Mouse (Mus musculus): ENCODE results near the gene Pttg1ip.

Pttg1ip gene

DNA sequence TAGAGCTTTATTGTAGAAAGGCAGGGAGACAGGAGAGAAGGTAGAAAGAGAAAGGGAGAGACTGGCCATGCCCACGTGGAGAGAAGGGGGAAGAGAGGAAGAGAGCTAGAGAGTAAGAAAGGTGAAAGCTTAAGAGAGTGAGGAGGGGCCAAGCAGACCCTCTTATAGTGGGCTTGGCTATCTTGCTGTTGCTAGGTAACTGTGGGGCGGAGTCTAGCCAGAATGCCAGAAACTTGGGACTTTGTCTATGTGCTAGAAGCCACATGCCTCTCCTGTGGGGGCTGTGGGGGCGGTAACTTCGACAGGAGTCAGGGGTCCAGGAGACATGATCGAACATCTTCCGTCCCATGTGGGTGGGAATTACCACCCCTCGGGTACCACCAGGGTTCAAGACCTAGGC, 12.0 kb upstream of the Pttg1ip start:
- no peak for DNase-seq (ENCODE audit: low spot score in 2 of 2)

DNA sequence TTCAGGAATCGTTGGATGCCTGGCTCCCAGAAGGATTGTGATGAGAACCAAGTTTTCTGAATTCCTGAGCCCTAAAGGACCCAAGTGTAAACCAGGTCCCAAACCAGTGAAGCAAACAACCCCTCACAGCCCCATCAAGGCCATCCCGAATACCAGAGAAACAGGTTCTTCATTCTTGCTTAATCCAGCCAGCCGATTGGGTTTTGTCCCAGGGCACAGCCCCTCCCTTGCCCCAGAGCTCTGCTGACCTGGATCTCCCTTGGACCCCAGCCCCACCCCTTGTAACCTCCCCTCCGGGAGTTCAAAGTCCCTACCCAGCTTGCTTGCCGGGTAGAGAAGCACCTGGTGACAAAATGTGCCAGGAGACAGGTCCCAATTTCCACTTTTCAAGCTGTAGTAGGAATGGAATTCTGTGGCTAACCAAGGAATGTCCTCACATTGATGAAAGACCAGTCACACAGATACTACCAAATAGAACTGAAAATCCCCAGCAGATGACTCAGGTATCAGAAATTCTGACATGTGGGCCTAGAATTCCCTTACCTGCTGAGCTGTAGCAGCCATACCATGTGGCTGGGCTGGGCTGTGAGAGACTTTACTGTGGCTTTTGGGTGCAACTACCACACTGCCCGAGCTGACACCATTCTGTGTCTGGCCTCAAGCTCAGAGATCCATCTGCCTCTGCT, 11.4 kb upstream of the Pttg1ip start:
- no peak for DNase-seq (ENCODE audit: low spot score in 2 of 2)

DNA sequence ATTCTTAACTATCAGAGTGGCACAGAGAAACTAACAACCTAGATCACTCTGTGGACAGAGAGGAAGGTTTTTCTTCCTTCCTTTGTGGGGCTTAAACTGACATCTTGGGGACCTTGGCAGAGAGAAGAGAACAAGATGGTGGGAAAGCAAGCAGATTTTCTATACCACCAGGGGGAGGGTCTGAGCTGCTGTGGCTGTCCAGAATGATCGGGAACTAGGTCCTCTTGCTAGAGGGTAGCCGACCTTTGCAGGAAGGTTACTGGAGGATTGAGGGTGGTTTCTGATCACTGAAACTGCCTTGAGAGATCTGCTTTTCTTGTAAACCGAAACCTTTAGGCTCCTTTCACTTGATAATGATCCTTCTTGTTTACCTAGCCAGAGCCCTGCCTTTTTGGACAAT, 9.3 kb upstream of the Pttg1ip start:
- DNase-seq (ENCODE audit: low spot score in 2 of 2) = no peak

- no peak for DNase-seq (ENCODE audit: low spot score in 2 of 2)
Observed at GRCm38 (mm10) chr10:77573162-77573561, 8.4 kb upstream of the Pttg1ip start.

DNA sequence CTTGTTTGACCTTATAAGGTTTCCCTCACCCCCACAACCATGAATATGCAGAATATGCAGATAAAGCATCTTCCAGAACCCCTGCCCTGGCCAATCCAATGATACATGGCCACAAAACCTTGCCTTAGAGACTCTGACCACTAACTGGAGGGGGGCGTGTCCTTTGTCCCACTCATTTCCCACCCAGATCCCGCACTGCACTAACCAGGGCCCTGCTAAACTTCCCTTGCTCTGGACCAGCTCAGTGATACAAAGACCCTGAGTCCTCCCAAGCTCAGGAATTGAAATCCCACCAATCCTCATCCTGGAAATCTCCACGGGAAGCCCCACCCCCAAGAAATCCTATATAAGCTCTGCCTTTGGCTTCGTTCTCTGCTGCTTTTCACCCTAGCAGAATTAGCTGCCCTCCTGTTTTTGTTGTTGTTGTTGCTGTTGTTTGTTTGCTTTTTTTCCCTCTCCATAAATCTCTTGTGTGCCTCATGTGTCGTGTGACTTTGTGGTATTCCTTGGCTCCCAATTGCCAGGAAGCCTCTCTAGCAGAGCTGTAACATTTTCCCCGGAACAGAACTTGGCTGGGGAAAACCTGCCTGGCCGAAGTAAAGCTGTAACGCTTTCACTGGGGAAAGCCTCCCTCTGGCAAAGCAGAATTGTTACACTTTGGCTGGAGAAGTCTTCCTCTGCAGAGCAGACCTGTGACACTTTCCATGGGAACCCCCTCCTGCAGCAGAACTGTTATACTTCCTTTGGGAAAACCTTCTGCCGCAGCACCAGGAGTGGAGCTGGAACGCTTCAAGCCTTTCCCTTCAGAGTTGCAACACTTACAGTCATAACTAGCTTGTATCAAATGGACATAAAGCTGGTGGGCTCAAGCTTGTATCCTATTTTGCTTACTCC, 1.2 kb upstream of the Pttg1ip start:
- DNase-seq (ENCODE audit: low spot score in 2 of 2) = no peak

DNA sequence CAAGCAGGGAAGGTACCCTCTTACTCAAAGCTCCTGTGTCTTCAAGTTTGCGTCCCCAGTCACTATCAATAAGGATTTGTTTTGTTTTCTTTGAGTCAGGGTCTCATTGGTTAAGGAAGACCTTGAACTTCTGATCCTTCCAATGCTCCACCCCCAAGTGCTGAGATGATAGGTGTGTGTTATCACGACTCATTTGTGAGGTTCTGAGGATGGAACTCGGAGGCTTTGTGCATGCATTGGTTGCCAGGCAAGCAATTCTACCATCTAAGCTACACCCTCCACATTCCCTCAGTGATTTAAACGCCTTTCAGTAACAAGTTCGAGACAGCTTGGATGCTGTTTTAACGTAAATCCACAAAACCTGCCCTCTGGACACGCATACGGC, 505 bp upstream of the Pttg1ip start:
- DNase-seq (ENCODE audit: low spot score in 2 of 2) = peak in 1 of 2 experiments; percentile 8

- DNase-seq (ENCODE audit: low spot score in 2 of 2) = no peak
Observed at GRCm38 (mm10) chr10:77582285-77582618, 732 bp downstream of the Pttg1ip start.

- peak in 1 of 2 experiments; percentile 14 for DNase-seq (ENCODE audit: low spot score in 2 of 2)
Observed at GRCm38 (mm10) chr10:77583795-77584422, 2.4 kb downstream of the Pttg1ip start.

DNA sequence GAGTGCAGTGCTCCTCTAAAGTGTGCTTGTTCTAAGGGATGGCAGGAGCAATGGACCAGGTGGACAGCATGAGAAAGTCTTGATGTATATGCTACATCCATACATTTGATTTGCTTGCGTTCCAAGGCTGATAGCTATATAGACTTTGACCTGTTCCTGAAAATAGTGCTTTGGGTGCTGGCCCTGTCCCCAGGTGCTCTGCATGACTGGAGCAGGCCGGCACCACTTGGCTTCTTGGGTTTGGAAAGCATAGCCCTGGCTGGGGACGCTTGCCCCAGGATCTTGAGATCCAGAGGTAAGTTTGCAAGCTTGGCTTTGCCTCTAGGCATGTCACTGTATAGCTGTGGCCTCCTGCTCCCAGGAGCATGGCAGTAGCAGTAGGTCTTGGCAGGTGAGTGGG, 5.1 kb downstream of the Pttg1ip start:
- no peak for DNase-seq (ENCODE audit: low spot score in 2 of 2)

GRCm38 (mm10) chr10:77587091-77587775, 5.7 kb downstream of the Pttg1ip start:
- no peak for DNase-seq (ENCODE audit: low spot score in 2 of 2)

GRCm38 (mm10) chr10:77588036-77588435, 6.5 kb downstream of the Pttg1ip start:
- no peak for DNase-seq (ENCODE audit: low spot score in 2 of 2)

DNA sequence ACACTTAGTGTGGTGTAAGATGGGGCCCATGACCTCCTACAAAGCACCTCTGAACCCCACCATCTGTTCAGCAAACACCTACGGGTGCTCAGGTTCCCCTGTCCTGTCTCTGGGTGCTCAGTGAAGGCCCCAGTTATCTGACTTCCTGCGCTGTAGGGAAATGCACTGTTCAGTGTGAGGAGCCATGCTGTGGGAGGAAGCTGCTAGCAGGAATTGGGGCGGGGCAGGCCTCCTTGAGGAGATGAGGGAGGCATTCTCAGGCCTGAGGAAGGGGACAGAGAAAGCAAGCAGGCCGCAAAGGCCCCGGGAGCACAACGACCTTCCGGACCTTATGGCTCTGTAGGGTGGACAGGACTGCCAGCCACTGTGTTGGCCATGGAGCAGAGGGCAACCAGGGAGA, 7.6 kb downstream of the Pttg1ip start:
- no peak for DNase-seq (ENCODE audit: low spot score in 2 of 2)

DNA sequence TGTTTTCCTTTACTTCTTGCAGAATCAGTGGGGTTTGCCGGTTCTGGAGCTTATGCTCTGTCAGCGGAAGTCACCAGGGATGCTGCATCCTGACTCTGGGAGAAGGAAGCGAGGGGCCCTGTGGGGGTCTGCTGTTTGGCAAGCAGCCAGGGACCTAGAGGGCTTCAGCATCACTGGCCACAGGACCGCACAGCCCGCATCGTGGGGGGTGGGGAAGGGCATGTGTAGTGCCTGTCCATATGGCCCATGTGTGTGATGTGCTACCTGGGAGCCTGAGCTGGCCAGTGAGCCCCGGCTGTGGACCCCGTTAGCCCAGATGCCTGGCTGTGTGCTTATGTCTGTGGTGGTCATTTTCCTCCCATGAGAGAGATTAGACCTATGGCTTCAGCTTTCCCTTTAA, 8.2 kb downstream of the Pttg1ip start:
- no peak for DNase-seq (ENCODE audit: low spot score in 2 of 2)

GRCm38 (mm10) chr10:77590812-77591211, 9.3 kb downstream of the Pttg1ip start:
- peak; percentile 55 to 70 for DNase-seq (ENCODE audit: low spot score in 2 of 2)

DNA sequence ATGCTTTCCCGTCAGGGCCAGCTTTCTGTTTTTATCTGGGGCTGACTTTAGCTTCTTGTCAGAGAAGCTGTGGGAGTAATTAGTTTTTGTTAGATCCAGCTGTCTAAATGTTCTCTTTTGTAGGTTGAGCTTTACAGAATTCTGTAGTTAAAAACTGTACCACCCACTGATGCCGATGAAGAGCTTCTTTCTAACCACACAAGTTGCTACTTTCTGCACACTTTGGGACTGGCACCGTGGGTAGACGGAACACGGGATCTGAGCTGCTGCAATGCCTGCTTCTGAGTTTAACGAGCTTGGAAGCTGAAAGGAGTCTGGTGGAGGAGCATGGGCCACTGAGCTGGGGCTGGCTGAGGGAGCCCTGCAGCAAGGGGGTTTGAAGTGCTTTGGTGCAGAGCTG, 10.0 kb downstream of the Pttg1ip start:
- no peak for DNase-seq (ENCODE audit: low spot score in 2 of 2)

DNA sequence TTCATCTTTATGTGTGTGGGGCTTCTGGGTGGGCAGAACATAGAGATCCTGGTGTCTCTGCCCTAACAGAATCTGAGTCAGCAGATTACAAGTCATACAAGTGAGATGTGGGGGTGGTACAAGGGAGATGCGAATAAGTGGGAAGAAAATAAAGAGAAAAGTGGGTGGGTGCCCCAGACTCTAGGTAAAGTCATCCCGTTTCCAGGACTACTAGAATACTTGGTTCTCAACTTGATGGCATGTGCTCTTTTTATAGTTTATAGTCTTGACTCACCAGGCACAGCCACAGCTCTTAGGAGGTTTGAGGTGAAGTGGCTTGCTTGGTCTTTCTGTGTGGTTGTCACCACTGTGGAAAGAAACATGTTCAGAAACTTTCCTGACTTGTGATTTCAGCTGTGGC, 14.5 kb downstream of the Pttg1ip start:
- no peak for DNase-seq (ENCODE audit: low spot score in 2 of 2)

- no peak for DNase-seq (ENCODE audit: low spot score in 2 of 2)
Observed at GRCm38 (mm10) chr10:77603021-77603420, 21.5 kb downstream of the Pttg1ip start.

DNA sequence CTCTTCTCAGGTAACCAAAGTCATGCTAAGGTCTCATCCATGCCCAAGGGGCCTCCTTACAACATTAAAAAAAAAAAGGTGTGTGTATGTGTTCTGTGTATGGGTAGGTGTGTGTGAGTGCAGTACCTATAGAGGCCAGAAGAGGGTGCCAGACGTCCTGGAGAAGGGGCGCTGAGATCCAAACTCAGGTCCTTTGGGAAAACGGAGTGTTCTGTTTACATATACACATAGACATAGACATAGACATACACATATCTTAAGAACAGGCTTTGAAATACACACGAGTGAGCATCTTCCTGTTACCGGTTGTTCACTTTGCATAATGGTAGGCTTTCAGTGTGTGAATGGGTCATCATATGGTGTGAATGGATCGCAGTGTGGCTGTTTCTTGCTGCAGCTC, 22.6 kb downstream of the Pttg1ip start:
- DNase-seq (ENCODE audit: low spot score in 2 of 2) = no peak

DNA sequence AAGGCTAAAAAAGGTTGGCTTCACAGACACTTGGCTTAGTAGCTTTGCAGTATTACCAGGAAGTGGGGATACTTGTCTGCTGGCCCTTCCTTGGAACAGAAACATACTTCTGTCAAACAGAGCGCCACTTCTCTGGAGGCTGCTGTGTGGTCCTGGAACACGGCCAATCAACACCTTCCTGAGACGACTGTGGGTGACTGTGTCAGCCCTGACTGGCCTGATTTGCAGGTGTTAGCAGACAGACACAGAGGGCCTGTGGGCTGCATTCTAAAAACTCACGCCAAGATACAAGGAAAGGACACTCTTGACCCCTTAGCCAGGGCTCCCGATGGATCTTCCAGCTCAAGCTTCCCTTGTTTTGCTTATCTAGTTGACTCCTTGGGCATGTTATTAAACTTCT, 23.4 kb downstream of the Pttg1ip start:
- DNase-seq (ENCODE audit: low spot score in 2 of 2) = peak in 1 of 2 experiments; percentile 49

DNA sequence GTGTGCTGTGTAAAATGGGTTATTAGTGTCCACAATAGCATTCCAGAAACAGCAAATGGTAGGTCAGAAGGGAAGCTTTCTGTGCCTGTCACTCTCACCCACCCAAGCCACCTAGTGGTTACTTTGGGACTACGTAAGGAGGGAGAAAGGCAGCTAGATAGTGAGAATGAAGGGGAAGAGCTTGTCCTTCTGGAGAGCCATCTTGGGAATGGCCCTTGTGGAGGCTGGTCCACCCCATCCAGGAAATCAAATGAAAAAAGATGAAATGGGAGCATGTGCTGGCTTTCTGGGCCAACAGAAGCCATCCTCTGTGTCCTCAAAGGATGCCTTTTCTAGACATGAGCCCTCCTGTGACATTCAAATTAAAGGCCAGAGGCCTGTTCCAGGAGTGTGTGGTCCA, 23.8 kb downstream of the Pttg1ip start:
- DNase-seq (ENCODE audit: low spot score in 2 of 2) = peak; percentile 29 to 41

DNA sequence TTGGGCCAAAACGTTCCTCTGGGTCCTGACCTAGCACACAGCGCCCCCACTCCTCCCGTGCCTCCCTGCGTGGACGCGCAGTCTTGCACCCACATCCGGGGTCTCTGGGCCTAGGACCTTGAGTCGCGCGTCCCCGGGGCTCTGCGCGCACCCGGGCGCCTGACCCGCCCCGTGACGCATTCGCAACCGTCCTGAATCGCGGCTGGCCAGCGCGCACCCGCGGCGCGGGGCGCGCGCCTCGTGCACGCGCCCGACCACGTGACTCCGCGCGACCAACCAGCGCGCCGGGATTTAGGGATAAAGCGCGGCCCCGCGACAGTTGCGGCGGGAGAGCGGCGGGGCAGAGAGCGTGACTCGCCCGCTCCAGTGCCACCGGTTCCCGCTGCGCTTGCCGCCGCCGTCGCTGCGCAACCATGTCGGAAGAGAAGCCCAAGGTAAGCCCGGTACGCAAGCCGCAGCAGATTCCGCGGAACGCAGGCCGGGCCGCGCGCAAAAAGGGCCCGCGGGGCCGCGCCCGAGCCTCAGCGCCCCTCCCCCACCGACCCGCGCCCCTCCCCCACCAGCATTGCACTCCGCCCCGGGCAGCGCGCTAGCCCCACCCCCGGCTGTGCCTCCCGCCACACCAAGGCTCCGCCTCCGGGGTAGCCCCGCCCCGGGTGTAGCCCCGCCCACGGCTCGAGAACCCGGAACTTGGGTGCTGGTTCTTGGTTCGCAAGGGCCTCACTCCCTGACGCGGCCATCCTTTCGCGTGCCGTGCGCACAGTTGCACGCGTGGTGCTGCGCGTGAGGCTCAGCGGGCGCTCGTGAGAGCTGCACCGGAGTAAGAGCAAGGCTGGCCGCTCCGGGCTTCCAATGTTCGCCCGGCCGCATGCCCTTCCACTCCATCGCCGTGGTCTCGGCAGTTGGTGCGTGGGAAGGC, 24.6 kb downstream of the Pttg1ip start, which contains the start of the genes Sumo3 and Gm49325:
Gene Sumo3, plus strand, starts transcription at position 190 of the 919 bp plus-strand sequence.
Gene Gm49325, plus strand, starts transcription at position 290 of the 919 bp plus-strand sequence.
- peak; percentile 100 for DNase-seq (ENCODE audit: low spot score in 2 of 2)
